Mouse (Mus musculus): ENCODE measurements at regions not wholly inside any gene's neighbourhood (a gene's known extent, or its start where the extent isn't known, plus 50 kb on each side); places are given as distances from the start of the nearest gene placed in this dataset.

GRCm38 (mm10) chr3:144098762-144099161 is 106.3 kb downstream of the Lmo4 start:
- TF ChIP-seq CTCF (IDR thresholded peaks at IDR 0.05; ENCODE audit: low read depth) = no peak
- no peak for TF ChIP-seq EP300 (IDR thresholded peaks at IDR 0.05; ENCODE audit: low read depth)
